Mouse (Mus musculus) liver, adult 2 months (tissue): Measurements from ENCODE around the gene Olfr231. TPM values are rescaled to one million over a fixed set of nuclear protein-coding genes. Genes with fewer than 3 reads are reported as not detected.
A peak's percentile ranks its signal among the peaks of the same experiment; 100 is the strongest.

Experiments used
- DNase-seq: peaks from one replicate; pipeline ENCODE4 v3.0.0-alpha.2; 2011; ENCODE audit warnings: low read depth, low spot score; ENCODE audit errors: extremely low read depth
- H3K27ac ChIP-seq: fragments of 200-500 bp; replicated peaks from 2 replicates; pipeline ENCODE4 v1.5.1; 2012; ENCODE audit warnings: low read depth, mild to moderate bottlenecking, control low read depth, inconsistent platforms, low read length; ENCODE audit not compliant: insufficient read depth
- H3K27me3 ChIP-seq: fragments of 200-500 bp; 2 replicates; pipeline ENCODE4 v1.6.1; 2012; ENCODE audit warnings: mild to moderate bottlenecking, moderate library complexity, low read length, inconsistent platforms; ENCODE audit not compliant: control insufficient read depth, insufficient read depth
- H3K36me3 ChIP-seq: fragments of 200-500 bp; 2 replicates; pipeline ENCODE4 v1.6.1; 2012; ENCODE audit warnings: low read length, inconsistent platforms; ENCODE audit not compliant: control insufficient read depth, insufficient read depth
- H3K4me1 ChIP-seq: fragments of 200-500 bp; 2 replicates; pipeline ENCODE4 v1.6.1; 2011; ENCODE audit warnings: low read length; ENCODE audit not compliant: control insufficient read depth, insufficient read depth
- H3K4me3 ChIP-seq: fragments of 200-500 bp; 2 replicates; pipeline ENCODE4 v1.5.1; 2011; ENCODE audit warnings: low read depth, mild to moderate bottlenecking, control low read depth, low read length, moderate library complexity; ENCODE audit not compliant: insufficient read depth
- H3K79me2 ChIP-seq: fragments of 200-500 bp; 2 replicates; pipeline ENCODE4 v1.6.1; 2012; ENCODE audit warnings: inconsistent platforms, mild to moderate bottlenecking, low read length, moderate library complexity; ENCODE audit not compliant: control insufficient read depth, insufficient read depth
- H3K9ac ChIP-seq: fragments of 200-500 bp; 2 replicates; pipeline ENCODE4 v1.6.1; 2012; ENCODE audit warnings: low read depth, mild to moderate bottlenecking, control low read depth, inconsistent platforms, low read length
- CTCF ChIP-seq: fragments of 200-500 bp; IDR thresholded peaks from 2 replicates; pipeline ENCODE4 v1.5.1; 2011; ENCODE audit warnings: low read depth, low read length, control low read depth
- POLR2A ChIP-seq: fragments of 200-500 bp; IDR thresholded peaks from 2 replicates; pipeline ENCODE4 v1.6.1; 2011; ENCODE audit warnings: low read length, control low read depth; ENCODE audit not compliant: insufficient read depth; ENCODE audit errors: extremely low read depth
- WGBS: fragments of 180-500 bp; shearing (Covaris S2); methylation state at CpG from one replicate; pipeline ENCODE4 v1.1.7; 2018; 5-methylcytosine and 5-hydroxymethylcytosine counted together
- polyA plus RNA-seq: library from polyadenylated mRNA; depleted of rRNA; stranded (reverse); fragments of >200 nt; gene quantifications from 2 replicates; pipeline ENCODE4 v1.2.3, GENCODE M21; 2012
- total RNA-seq: library from RNA; depleted of rRNA; stranded (reverse); fragments of >200 nt; gene quantifications from 2 replicates; pipeline ENCODE4 v1.2.3, GENCODE M21; 2014

The Olfr231 gene
- total and polyA plus RNA-seq, 2 experiments: not detected

- no peak for DNase-seq
- Histone ChIP-seq H3K36me3 (no peaks in the 10 kb centered on the region), H3K27ac (no peak overlapping the region), H3K4me1 (no peaks in the 10 kb centered on the region), H3K79me2 (no peaks in the 10 kb centered on the region), H3K4me3 (no peak overlapping the region), H3K27me3 (no peaks in the 10 kb centered on the region), H3K9ac (no peak overlapping the region)
- 74% methylated on average over 2 of the region's 2 CpGs for WGBS
- TF ChIP-seq POLR2A (no peak), CTCF (no peak)
Measured at GRCm38 (mm10) chr1:174149289-174149688, 28.3 kb upstream of the Olfr231 start.

- H3K36me3 ChIP-seq: no peaks in the 10 kb centered on the region
- TF ChIP-seq POLR2A (no peak), CTCF (no peak)
- H3K79me2 ChIP-seq: no peaks in the 10 kb centered on the region
- WGBS: 94% methylated on average over 1 of the region's 1 CpGs
- DNase-seq: no peak
- H3K27me3 ChIP-seq: no peaks in the 10 kb centered on the region
- no peak overlapping the region for H3K4me3 ChIP-seq
- H3K4me1 ChIP-seq: no peaks in the 10 kb centered on the region
- H3K9ac ChIP-seq: no peak overlapping the region
- H3K27ac ChIP-seq: no peak overlapping the region
Measured at GRCm38 (mm10) chr1:174146696-174147095, 25.7 kb upstream of the Olfr231 start.

- TF ChIP-seq CTCF: no peak
- no peak for TF ChIP-seq POLR2A
- Histone ChIP-seq H3K4me3 (no peak overlapping the region), H3K4me1 (no peaks in the 10 kb centered on the region), H3K9ac (no peak overlapping the region), H3K36me3 (no peaks in the 10 kb centered on the region), H3K27me3 (no peaks in the 10 kb centered on the region), H3K79me2 (no peaks in the 10 kb centered on the region), H3K27ac (no peak overlapping the region)
- no peak for DNase-seq
- 52% methylated on average over 2 of the region's 2 CpGs for WGBS
Measured at GRCm38 (mm10) chr1:174141384-174141783, 20.4 kb upstream of the Olfr231 start.

- Histone ChIP-seq H3K9ac (no peak overlapping the region), H3K79me2 (no peaks in the 10 kb centered on the region), H3K36me3 (no peaks in the 10 kb centered on the region), H3K4me3 (no peak overlapping the region), H3K27me3 (no peaks in the 10 kb centered on the region), H3K27ac (no peak overlapping the region), H3K4me1 (no peaks in the 10 kb centered on the region)
- TF ChIP-seq CTCF: no peak
- no peak for TF ChIP-seq POLR2A
- WGBS: 61% methylated on average over 3 of the region's 3 CpGs
- no peak for DNase-seq
Measured at GRCm38 (mm10) chr1:174131999-174132398, 11.0 kb upstream of the Olfr231 start.

GRCm38 (mm10) chr1:174131217-174131616 lies 10.3 kb upstream of the Olfr231 start, which contains the start of gene Olfr424:
Gene Olfr424 (plus strand): TSS chr1:174131517.
- Histone ChIP-seq H3K9ac (no peak within 1 kb of the TSS), H3K79me2 (no peaks in the 10 kb centered on the region), H3K4me1 (no peaks in the 10 kb centered on the region), H3K36me3 (no peaks in the 10 kb centered on the region), H3K27me3 (no peaks in the 10 kb centered on the region), H3K4me3 (no peak within 1 kb of the TSS), H3K27ac (no peak within 1 kb of the TSS)
- no peak for TF ChIP-seq POLR2A
- TF ChIP-seq CTCF: no peak
- 70% methylated on average over 3 of the region's 3 CpGs for WGBS
- no peak for DNase-seq

GRCm38 (mm10) chr1:174103735-174104134 lies 17.2 kb downstream of the Olfr231 start:
- Histone ChIP-seq H3K79me2 (no peaks in the 10 kb centered on the region), H3K9ac (no peak overlapping the region), H3K27me3 (no peaks in the 10 kb centered on the region), H3K4me3 (no peak overlapping the region), H3K4me1 (no peaks in the 10 kb centered on the region), H3K36me3 (no peaks in the 10 kb centered on the region), H3K27ac (no peak overlapping the region)
- DNase-seq: peak; percentile 1
- TF ChIP-seq CTCF: no peak
- TF ChIP-seq POLR2A: no peak
- 53% methylated on average over 2 of the region's 2 CpGs for WGBS
